ENCODE assay signal across 15 mouse cellular contexts in genomic region chr2:128340631-128341240, GRCm38 (mm10).
DNase-seq lines count a peak whose midpoint lies in the region; ATAC-seq and TF ChIP-seq lines count a peak whose summit lies in the region.
"Had no signal": no experiment of that assay in that cellular context is flagged by ENCODE, and none has a peak within 500 bp of the region (broad histone marks: within the 10 kb centered on the region; RNA-seq: fewer than 3 reads in every experiment).

No protein-coding gene starts in this region.

- no peaks in the 10 kb centered on the region for H3K36me3 ChIP-seq in heart, embryonic 13.5 days
- no peaks in the 10 kb centered on the region for H3K36me3 ChIP-seq in lung, embryonic 14.5 days (ENCODE audit: insufficient read depth)
- H3K36me3 ChIP-seq in embryonic facial prominence, embryonic 13.5 days, result no peaks in the 10 kb centered on the region
- H3K36me3 ChIP-seq in macrophage (ENCODE audit: inconsistent target), result no peaks in the 10 kb centered on the region
- H3K36me3 ChIP-seq: G1E; intestine, embryonic 15.5 days had no signal

- no peak for DNase-seq in heart, postnatal 25 days (ENCODE audit: low spot score)
- DNase-seq in lung, embryonic 14.5 days, result no peak
- DNase-seq in lung, postnatal 10 days, result no peak
- DNase-seq in embryo, embryonic 11 days, result no peak
- no peak for DNase-seq in retina, embryonic 14.5 days (ENCODE audit: low spot score)
- DNase-seq: adrenal gland, postnatal 10 days; right cerebral cortex, adult 18-20 months; spleen, adult 18-20 months had no signal

- H3K4me3 ChIP-seq in heart, embryonic 13.5 days, result no peak overlapping the region
- no peak overlapping the region for H3K4me3 ChIP-seq in lung, embryonic 14.5 days (ENCODE audit: low read depth, low read length)
- no peak overlapping the region for H3K4me3 ChIP-seq in embryonic facial prominence, embryonic 13.5 days
- H3K4me3 ChIP-seq in macrophage (ENCODE audit: inconsistent target), result no peak overlapping the region
- H3K4me3 ChIP-seq: intestine, embryonic 15.5 days had no signal

- H3K9ac ChIP-seq in heart, embryonic 13.5 days, result 0 out of 2 replicates have a peak overlapping the region, but pooled peaks have one; percentile 52
- H3K9ac ChIP-seq in lung, embryonic 14.5 days, result no peak overlapping the region
- no peak overlapping the region for H3K9ac ChIP-seq in embryonic facial prominence, embryonic 13.5 days
- H3K9ac ChIP-seq: liver, embryonic 14.5 days had no signal

- peaks cover 56% of the 10 kb centered on the region for H3K4me1 ChIP-seq in heart, embryonic 13.5 days
- peaks cover 27% of the 10 kb centered on the region for H3K4me1 ChIP-seq in lung, embryonic 14.5 days (ENCODE audit: insufficient read depth)
- peaks cover 79% of the 10 kb centered on the region for H3K4me1 ChIP-seq in embryonic facial prominence, embryonic 13.5 days

- no peak for ATAC-seq in heart, embryonic 13.5 days (ENCODE audit: extremely low read depth, insufficient number of reproducible peaks, low FRiP score, low TSS enrichment)
- ATAC-seq in lung, embryonic 14.5 days (ENCODE audit: insufficient read depth), result no peak
- ATAC-seq in embryonic facial prominence, embryonic 13.5 days (ENCODE audit: insufficient number of reproducible peaks, insufficient read depth, low FRiP score, low TSS enrichment, low read depth), result no peak
- ATAC-seq: forebrain, embryonic 14.5 days; intestine, embryonic 15.5 days had no signal

- no peak for TF ChIP-seq CTCF in lung, embryonic 14.5 days (IDR thresholded peaks at IDR 0.05; ENCODE audit: low read depth)

- 88% methylated on average over 5 of the region's 5 CpGs for WGBS in heart, embryonic 13.5 days
- 86% methylated on average over 5 of the region's 5 CpGs for WGBS in lung, embryonic 14.5 days
- whole genome bisulfite sequencing in embryonic facial prominence, embryonic 13.5 days, result 85% methylated on average over 5 of the region's 5 CpGs
- WGBS in macrophage (ENCODE audit: missing documents), result 95% methylated on average over 5 of the region's 5 CpGs

- no peaks in the 10 kb centered on the region for H3K27me3 ChIP-seq in heart, embryonic 13.5 days (replicated peaks)
- H3K27me3 ChIP-seq in lung, embryonic 14.5 days (ENCODE audit: insufficient read depth, low read length), result no peaks in the 10 kb centered on the region
- H3K27me3 ChIP-seq in embryonic facial prominence, embryonic 13.5 days, result no peaks in the 10 kb centered on the region
- H3K27me3 ChIP-seq: intestine, embryonic 15.5 days had no signal

- no peaks in the 10 kb centered on the region for H3K9me3 ChIP-seq in heart, embryonic 13.5 days
- H3K9me3 ChIP-seq in lung, embryonic 14.5 days (ENCODE audit: low read depth, low read length), result no peaks in the 10 kb centered on the region
- no peaks in the 10 kb centered on the region for H3K9me3 ChIP-seq in embryonic facial prominence, embryonic 13.5 days
- H3K9me3 ChIP-seq: G1E; intestine, embryonic 15.5 days had no signal

- H3K27ac ChIP-seq in heart, embryonic 13.5 days (replicated peaks), result peak overlapping the region; percentile 90; the same call in 1 of the 2 replicates
- peak overlapping the region; percentile 68 for H3K27ac ChIP-seq in lung, embryonic 14.5 days (ENCODE audit: low read depth)
- peak overlapping the region; percentile 93 for H3K27ac ChIP-seq in embryonic facial prominence, embryonic 13.5 days
- H3K27ac ChIP-seq in macrophage, result peak overlapping the region; percentile 100
- H3K27ac ChIP-seq: intestine, embryonic 15.5 days; liver, embryonic 14.5 days had no signal

- intact Hi-C loops in heart, postnatal 25 days (cut with DNase I), result no loop called here

- peaks cover 7% of the 10 kb centered on the region; the same call in 1 of the 2 replicates for H3K79me2 ChIP-seq in macrophage (ENCODE audit: inconsistent target)

- H3K4me2 ChIP-seq in heart, embryonic 13.5 days, result peak overlapping the region; percentile 48; the same call in 1 of the 2 replicates
- H3K4me2 ChIP-seq in lung, embryonic 14.5 days, result no peak overlapping the region
- peak overlapping the region; percentile 41 for H3K4me2 ChIP-seq in embryonic facial prominence, embryonic 13.5 days
- H3K4me2 ChIP-seq: intestine, embryonic 15.5 days had no signal
